Mouse (Mus musculus) embryonic facial prominence, embryonic 11.5 days (tissue): ENCODE measurements around the gene Txnrd2. TPM values are rescaled to one million over a fixed set of nuclear protein-coding genes. Genes with fewer than 3 reads are reported as not detected.

ENCODE experiments used
- ATAC-seq: fragments of 200-750 bp; cut with Nextera tagmentation; replicated peaks from 2 replicates; pipeline ENCODE4 v1.8.0; 2017; ENCODE audit warnings: low read depth; ENCODE audit not compliant: insufficient number of reproducible peaks, low FRiP score, low TSS enrichment
- DNase-seq: peaks from one replicate; pipeline ENCODE4 v3.0.0-alpha.2; 2015; ENCODE audit warnings: low spot score
- H3K27ac ChIP-seq: fragments of 300-500 bp; sonication (generic); replicated peaks from 2 replicates; pipeline ENCODE4 v1.5.1; 2014; ENCODE audit warnings: mild to moderate bottlenecking, low read depth, low read length, control low read depth
- H3K27me3 ChIP-seq: fragments of 300-500 bp; sonication (generic); 2 replicates; pipeline ENCODE4 v1.6.1; 2014; ENCODE audit warnings: mild to moderate bottlenecking, low read length, moderate library complexity, mixed read lengths; ENCODE audit not compliant: control insufficient read depth, insufficient read depth
- H3K36me3 ChIP-seq: fragments of 300-500 bp; sonication (generic); replicated peaks from 2 replicates; pipeline ENCODE4 v1.6.1; 2014; ENCODE audit warnings: low read depth, mild to moderate bottlenecking, low read length, moderate library complexity, mixed read lengths; ENCODE audit not compliant: control insufficient read depth, insufficient read depth
- H3K4me1 ChIP-seq: fragments of 300-500 bp; sonication (generic); 2 replicates; pipeline ENCODE4 v1.6.1; 2014; ENCODE audit warnings: low read length, mixed read lengths; ENCODE audit not compliant: control insufficient read depth, insufficient read depth
- H3K4me2 ChIP-seq: fragments of 300-500 bp; sonication (generic); 2 replicates; pipeline ENCODE4 v1.6.1; 2014; ENCODE audit warnings: low read depth, mild to moderate bottlenecking, control low read depth, low read length, moderate library complexity
- H3K4me3 ChIP-seq: fragments of 300-500 bp; sonication (generic); 2 replicates; pipeline ENCODE4 v1.5.1; 2014; ENCODE audit warnings: low read depth, low read length, control low read depth
- H3K9ac ChIP-seq: fragments of 300-500 bp; sonication (generic); replicated peaks from 2 replicates; pipeline ENCODE4 v1.6.1; 2014; ENCODE audit warnings: mild to moderate bottlenecking, control low read depth, low read length
- H3K9me3 ChIP-seq: fragments of 300-500 bp; sonication (generic); replicated peaks from 2 replicates; pipeline ENCODE4 v1.6.1; 2016; ENCODE audit warnings: mild to moderate bottlenecking, low read length, inconsistent platforms, mixed read lengths; ENCODE audit not compliant: control insufficient read depth
- WGBS: fragments of 180-500 bp; shearing (Covaris S2); extraction: QIAGEN DNeasy Blood & Tissue Kit; methylation state at CpG from one replicate; pipeline ENCODE4 v1.1.7; 2014; 5-methylcytosine and 5-hydroxymethylcytosine counted together
- polyA plus RNA-seq: library from polyadenylated mRNA; unstranded; fragments of >200 nt; fragmentation: Nextera tagmentation; extraction: Ambion mirVana; gene quantifications from 2 replicates; pipeline ENCODE4 v1.2.1, GENCODE M21; 2014

Gene Txnrd2
- polyA plus RNA-seq, 1 experiment from 2014 or later: 15.9 TPM

DNA sequence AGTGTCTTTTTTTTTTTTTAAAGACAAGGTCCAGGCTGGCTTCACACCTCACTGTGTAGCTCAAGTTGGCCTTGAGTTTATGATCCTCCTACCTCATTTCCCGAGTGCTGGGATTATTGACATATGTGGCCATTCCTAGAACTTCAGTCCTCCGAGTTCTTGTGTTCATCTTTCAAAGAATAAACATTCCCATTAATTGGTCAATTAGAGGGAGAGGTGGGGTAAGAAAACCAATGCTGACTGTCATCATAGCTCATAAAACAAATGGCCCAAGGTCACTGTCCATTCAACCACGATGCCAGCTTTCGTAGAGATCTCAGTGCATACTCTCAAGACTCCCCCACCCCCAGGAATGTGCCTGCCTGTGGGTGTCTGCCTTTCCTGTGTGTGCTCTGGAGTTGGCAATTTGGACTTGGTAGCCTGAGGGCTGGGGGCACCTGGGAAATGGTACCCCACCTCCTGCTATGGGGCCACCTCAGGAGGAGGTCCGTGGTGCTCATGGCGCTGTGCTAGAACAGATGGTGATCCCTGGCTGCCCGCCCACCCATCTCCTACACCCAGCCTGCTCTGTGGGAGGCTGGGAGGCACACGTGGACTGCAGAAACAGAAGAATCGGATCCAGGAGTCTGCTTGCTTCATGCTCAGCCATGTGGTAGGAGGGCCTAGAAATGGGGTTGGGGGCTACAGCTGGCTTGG lies 25.4 kb downstream of the Txnrd2 start:
- H3K36me3 ChIP-seq: no peaks in the 10 kb centered on the region
- no peak overlapping the region for H3K9ac ChIP-seq
- no peak overlapping the region for H3K27ac ChIP-seq
- H3K4me1 ChIP-seq: no peaks in the 10 kb centered on the region
- no peaks in the 10 kb centered on the region for H3K9me3 ChIP-seq
- no peaks in the 10 kb centered on the region for H3K27me3 ChIP-seq
- H3K4me2 ChIP-seq: no peak overlapping the region
- DNase-seq: peak; percentile 30
- 0 out of 2 replicates have a peak, but pooled peaks have one; percentile 14 for ATAC-seq
- no peak overlapping the region for H3K4me3 ChIP-seq
- WGBS: 56% methylated on average over 9 of the region's 9 CpGs

DNA sequence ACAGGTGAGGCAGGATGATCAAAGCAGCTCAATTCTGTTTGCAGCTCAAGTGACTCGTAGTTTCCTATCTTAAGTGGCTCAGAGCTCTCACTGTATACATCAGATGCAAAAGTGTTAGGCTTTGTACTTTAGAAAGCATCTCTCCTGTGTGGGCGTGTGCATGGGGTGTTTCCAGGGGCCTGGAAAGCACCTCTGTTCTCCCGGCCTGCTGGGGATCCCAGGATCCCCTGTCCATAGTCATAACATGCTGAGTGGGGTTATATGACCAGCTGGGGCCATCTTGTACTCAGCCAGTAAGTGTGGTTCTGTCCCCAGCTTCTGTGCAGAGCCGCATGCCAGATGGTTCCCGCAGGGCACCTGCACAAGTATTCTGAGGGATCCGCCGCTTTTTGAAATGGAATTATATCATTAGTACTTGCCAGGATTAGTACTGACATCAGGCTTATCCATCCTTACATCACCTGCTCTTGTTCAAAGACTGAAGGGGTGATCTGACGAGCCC lies 26.2 kb downstream of the Txnrd2 start:
- WGBS: 81% methylated on average over 8 of the region's 8 CpGs
- H3K9ac ChIP-seq: no peak overlapping the region
- H3K9me3 ChIP-seq: no peaks in the 10 kb centered on the region
- H3K27ac ChIP-seq: no peak overlapping the region
- no peak overlapping the region for H3K4me2 ChIP-seq
- no peaks in the 10 kb centered on the region for H3K27me3 ChIP-seq
- no peaks in the 10 kb centered on the region for H3K36me3 ChIP-seq
- no peak overlapping the region for H3K4me3 ChIP-seq
- no peak for ATAC-seq
- no peak for DNase-seq
- no peaks in the 10 kb centered on the region for H3K4me1 ChIP-seq

DNA sequence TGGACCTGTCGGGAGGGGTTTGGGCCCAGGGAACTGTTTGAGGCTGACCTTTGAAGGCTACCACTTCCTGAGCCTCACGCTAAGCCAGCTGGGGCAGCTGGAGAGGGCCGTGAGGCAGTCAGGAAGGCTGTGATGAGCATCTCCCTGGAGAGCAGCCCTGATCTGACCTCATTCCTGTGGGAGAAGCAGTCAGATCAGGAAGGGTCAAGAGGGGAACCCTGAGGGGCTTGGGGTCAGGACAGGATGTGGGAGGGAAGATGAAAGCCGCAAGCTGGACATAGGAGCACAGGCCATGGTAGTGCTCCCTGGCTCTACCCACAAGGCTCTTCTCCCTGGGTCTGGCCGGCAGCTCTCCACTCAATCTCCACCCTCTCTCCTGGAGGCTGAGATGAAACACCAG lies 27.7 kb downstream of the Txnrd2 start:
- WGBS: 17% methylated on average over 5 of the region's 5 CpGs
- Histone ChIP-seq H3K27ac (no peak overlapping the region), H3K9me3 (no peaks in the 10 kb centered on the region), H3K9ac (no peak overlapping the region), H3K4me2 (no peak overlapping the region), H3K36me3 (no peaks in the 10 kb centered on the region), H3K4me1 (no peaks in the 10 kb centered on the region), H3K4me3 (no peak overlapping the region), H3K27me3 (no peaks in the 10 kb centered on the region)
- no peak for DNase-seq
- no peak for ATAC-seq

DNA sequence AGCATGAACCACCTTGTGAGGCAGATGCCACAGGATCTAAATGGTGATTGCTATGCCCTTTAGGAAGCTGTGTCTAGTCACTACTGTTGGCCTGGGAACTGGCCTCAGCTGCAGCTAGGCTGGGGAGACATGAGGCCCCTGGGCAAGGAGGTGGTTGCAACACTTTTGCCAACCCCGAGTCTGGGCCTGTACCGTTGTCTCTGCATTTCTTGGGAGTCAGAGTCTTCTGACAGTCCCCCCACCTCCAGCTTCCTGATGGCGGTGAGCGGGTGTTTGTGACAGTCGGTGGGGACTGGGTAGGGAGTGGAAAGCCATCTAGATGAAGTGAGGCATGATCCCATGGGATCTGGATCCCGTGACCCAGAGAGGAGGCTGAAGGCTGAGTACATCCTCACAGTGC lies 29.2 kb downstream of the Txnrd2 start:
- Histone ChIP-seq H3K4me3 (no peak overlapping the region), H3K4me2 (no peak overlapping the region), H3K9me3 (no peaks in the 10 kb centered on the region), H3K4me1 (peaks cover 9% of the 10 kb centered on the region), H3K9ac (no peak overlapping the region), H3K27me3 (no peaks in the 10 kb centered on the region), H3K36me3 (no peaks in the 10 kb centered on the region), H3K27ac (no peak overlapping the region)
- DNase-seq (no peak), ATAC-seq (no peak)
- 87% methylated on average over 6 of the region's 6 CpGs for WGBS

DNA sequence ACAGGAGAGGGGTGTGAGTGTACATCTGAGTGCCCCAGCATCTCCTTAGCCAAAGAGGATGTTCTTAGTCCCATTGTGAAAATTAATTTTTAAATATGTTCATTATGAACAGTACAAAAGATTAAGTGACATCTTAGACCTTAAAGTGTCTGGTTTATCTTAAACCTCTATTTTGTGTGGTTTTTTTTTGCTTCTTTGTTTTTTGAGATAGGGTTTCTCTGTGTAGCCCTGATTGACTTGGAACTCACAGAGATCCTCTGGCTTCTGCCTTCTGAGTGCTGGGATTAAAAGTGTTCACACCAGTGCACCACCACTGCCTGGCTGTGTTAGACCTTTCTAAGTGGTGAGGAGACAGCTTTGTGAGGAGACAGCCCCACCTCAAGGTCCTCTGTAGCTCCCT lies 32.5 kb downstream of the Txnrd2 start:
- Histone ChIP-seq H3K4me1 (peaks cover 9% of the 10 kb centered on the region), H3K27me3 (no peaks in the 10 kb centered on the region), H3K4me2 (no peak overlapping the region), H3K9me3 (no peaks in the 10 kb centered on the region), H3K36me3 (no peaks in the 10 kb centered on the region), H3K9ac (no peak overlapping the region), H3K4me3 (no peak overlapping the region), H3K27ac (no peak overlapping the region)
- DNase-seq (no peak), ATAC-seq (no peak)

DNA sequence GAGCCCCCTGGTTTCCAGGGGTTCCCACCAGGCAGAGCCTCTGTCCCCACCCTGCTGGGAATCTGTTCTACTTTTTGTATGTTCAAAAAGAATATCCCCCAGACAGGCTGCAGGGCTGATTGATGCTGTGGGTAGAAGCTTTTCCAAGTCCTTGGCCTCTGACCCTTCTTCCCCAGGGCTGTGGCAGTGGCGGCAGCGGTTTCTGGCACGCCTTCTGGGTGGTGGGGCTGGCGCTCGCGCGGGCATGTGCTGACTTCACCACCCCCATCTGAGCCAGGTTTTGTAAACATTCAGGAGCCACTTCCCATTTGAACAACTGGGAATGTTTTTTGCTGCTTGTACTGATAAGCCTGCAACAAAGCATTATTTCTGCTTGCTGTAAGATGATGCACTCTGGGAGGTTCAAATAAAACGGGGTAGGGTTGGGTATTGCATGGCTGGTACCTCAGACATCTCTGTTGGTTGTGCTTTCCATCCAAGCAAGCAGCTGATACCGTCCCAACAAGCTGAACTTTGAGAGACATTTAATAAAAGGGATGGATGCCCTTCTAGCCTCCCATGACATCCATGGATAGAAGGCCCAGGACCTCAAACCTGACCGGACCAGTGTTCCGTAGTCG lies 33.3 kb downstream of the Txnrd2 start:
- Histone ChIP-seq H3K27me3 (no peaks in the 10 kb centered on the region), H3K4me3 (no peak overlapping the region), H3K9me3 (no peaks in the 10 kb centered on the region), H3K27ac (peak overlapping the region; percentile 22), H3K36me3 (no peaks in the 10 kb centered on the region), H3K4me2 (peak overlapping the region; percentile 31; the same call in 1 of the 2 replicates), H3K4me1 (peaks cover 9% of the 10 kb centered on the region), H3K9ac (peak overlapping the region; percentile 45)
- DNase-seq (peak; percentile 44), ATAC-seq (no peak)
- 4% methylated on average over 12 of the region's 12 CpGs for WGBS

DNA sequence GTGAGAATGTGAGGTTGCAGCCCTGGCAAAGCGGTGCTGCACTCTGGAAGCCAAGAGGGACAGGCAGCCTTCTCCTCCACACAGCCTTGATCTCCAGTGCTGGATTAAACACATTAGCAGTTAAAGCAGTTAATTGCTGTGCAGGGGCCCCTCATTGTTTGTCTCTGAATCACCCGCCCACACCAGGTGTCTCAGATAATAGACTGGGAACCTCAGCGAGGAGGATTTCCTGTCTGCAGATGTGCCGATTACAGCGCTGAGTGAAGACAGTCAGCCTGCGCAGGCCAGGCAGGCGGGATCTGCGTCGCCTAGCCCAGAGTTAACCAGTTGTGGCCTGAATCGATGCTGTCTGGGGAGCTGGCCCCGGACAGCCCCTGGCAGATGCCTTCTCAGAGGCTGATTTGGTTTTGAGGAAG lies 33.8 kb downstream of the Txnrd2 start:
- Histone ChIP-seq H3K9me3 (no peaks in the 10 kb centered on the region), H3K9ac (peak overlapping the region; percentile 45), H3K4me3 (0 out of 2 replicates have a peak overlapping the region, but pooled peaks have one; percentile 3), H3K4me1 (peaks cover 9% of the 10 kb centered on the region), H3K36me3 (no peaks in the 10 kb centered on the region), H3K27ac (peak overlapping the region; percentile 22), H3K4me2 (peak overlapping the region; percentile 31; the same call in 1 of the 2 replicates), H3K27me3 (no peaks in the 10 kb centered on the region)
- DNase-seq: peak; percentile 76
- 2% methylated on average over 11 of the region's 11 CpGs for WGBS
- peak; percentile 74 for ATAC-seq

DNA sequence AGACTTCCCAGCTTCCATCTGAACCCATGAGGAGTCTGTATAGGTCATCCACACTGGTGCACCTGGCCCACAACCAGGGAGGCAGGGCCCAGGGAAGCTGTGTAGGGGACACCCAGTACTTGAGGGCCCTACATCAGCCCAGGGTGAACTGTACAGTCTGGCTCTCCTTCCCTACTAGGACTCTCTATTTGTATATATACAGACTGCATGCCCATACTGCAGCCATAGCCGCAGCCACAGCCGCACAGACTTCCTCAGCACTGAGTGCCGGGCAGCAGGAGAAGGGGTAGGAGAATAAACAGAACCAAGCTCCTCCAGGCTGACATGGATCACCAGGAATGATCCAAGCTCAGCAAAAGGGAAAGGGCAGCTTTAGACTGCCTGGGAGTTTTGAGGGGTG lies 34.6 kb downstream of the Txnrd2 start:
- H3K9ac ChIP-seq: no peak overlapping the region
- no peaks in the 10 kb centered on the region for H3K27me3 ChIP-seq
- ATAC-seq (no peak), DNase-seq (no peak)
- H3K27ac ChIP-seq: no peak overlapping the region
- no peaks in the 10 kb centered on the region for H3K36me3 ChIP-seq
- H3K9me3 ChIP-seq: no peaks in the 10 kb centered on the region
- WGBS: 85% methylated on average over 3 of the region's 3 CpGs
- peaks cover 9% of the 10 kb centered on the region for H3K4me1 ChIP-seq
- no peak overlapping the region for H3K4me3 ChIP-seq
- H3K4me2 ChIP-seq: no peak overlapping the region
